Mouse (Mus musculus): ENCODE measurements around the gene Phtf1.

GRCm38 (mm10) chr3:104059001-104059622, 91.2 kb downstream of the Phtf1 start:
- TF ChIP-seq CTCF (IDR thresholded peaks at IDR 0.05; ENCODE audit: low read depth, low read length) (no peak), POLR2A (IDR thresholded peaks at IDR 0.05; ENCODE audit: extremely low read depth, insufficient read depth, low read length) (no peak)

All from liver, adult 2 months (tissue).